Mouse (Mus musculus) liver (tissue): ENCODE data around the gene Ece1.

ENCODE experiments used
- DNase-seq: peaks from one replicate; pipeline ENCODE4 v3.0.0-alpha.2; 2020; ENCODE audit warnings: mixed read lengths

Ece1 gene

DNA sequence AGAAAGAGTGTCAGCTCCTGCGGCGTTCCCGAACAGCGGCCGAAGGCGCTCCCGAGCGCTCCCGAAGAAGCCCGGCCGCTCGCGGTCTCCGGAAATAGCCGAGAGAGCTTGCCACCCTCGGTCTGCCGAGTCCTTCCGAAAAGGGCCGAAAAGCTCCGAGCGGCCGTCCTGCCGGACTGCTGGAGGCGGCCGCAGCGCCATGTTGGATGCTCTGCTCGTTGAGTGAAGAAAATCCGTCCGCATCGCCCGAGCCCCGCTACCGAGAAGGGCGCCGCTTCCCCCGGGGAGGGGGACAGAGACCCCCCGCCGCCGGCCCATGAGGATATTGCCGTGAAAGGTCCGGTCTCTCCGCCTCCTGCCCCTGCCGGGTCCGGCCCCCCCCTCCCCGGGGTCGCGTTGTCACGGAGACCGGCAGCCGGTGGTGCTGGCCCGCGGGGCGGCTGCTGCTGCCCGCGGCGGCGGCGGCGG, 131.3 kb downstream of the Ece1 start:
- DNase-seq: peak; percentile 96

DNA sequence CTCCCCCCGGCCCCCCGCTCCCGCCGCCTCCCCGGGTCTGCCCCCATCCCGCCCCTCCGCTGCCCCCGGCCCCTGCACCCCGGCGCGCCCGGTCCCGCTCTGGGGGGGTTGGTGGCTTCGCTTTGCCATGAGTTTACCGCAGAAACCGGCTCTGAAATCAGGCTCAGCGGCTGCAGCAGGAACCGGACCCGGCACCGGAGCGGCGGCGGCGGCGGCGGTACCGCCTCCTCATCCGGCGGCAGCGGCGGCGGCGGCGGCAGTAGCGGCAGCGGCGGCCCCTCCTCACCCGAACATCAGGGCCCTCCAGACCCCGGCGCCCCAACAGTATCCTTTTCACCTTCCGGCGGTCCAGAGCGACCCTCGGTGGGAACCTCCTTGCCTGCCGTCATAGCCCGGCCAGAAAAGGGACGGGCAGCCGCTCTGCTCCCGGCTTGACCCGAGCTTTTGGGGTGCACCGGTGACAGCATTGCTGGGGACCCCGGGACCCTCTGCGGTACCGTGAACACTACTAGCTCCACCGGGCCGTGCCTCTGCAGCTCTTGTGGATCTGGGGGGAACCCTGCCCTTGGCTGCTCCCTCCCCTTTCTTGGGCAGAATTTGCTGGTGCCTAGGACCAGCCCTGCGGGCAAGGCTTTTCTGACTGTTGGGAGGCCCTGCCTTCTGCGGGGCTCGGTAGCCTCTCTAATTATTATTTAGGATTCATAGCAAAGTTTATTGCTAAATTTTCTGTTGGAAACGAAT, 132.0 kb downstream of the Ece1 start:
- DNase-seq: peak; percentile 50

DNA sequence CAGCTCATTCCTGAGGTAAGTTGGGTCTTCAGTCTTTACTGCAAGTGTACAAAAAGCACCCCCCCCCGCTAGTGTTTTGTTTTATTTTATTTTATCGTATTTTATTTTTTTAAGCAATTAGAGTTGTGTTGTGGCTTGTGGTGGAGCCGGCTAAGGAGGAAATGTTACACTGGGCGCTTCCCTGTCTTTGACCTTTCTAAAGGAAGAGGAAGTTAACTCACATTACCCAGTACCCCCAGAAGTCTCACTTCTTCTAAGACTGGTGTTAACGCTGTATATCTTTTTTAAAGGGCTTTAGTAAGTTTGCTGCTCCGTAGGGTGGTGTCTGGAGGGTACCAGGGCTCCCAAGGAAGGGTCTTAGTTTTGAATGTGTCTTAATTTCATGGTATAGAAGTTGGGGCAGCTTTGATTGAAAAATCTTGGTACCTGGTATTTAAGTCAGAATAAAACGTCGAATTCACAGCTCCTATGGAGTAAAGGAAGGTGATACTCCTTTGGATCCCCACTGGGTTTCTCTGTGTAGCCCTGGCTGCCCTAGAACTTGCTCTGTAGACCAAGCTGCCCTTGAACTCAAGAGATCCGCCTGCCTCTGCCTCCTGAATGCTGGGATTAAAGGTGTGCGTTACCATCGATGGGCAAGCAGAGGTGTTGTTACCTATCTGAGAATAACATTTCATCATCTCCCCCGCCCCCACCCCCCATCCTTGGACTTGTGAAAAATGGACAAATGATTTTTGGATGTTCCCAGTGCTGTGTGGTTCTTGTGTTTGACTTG, 132.7 kb downstream of the Ece1 start:
- DNase-seq: no peak

DNA sequence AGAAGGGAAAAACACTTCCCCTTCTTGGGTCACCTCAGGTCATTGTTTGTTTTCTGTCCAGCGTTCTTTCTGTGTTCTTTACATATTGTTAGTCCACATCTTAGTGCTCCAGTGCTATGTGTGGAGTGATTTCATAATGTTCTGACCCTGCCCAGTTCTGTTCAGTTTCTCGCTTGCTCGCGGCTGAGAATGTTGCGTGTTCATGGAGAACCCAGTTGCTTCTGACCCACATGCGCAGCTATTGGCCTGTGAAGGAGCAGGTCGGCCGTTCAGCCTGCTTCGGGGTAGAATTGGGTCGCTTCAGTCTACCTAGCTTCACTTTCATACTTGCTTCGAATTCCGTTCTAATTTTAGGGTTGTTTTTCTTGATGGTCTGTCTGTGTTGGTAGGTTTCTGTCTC, 133.4 kb downstream of the Ece1 start:
- no peak for DNase-seq

DNA sequence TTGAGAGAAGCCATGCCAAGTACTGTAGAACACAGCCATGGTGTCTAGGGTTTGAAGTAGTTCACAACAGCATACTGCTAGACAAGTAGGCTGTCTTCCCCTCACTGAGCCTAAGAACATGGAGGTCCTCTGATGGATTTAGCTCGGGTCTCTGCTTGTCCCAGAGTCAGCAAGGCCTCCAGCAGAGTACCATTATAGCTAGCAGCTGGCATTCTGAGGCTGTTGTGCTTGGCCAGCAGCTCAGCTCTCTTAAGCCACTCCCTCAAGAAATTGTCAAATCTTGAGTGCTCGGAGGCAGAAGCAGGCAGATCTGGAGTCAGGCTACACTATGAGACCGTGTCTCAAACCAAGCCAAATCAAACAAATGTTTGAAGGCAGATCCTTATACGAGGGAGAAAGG, 136.2 kb downstream of the Ece1 start:
- DNase-seq: no peak

DNA sequence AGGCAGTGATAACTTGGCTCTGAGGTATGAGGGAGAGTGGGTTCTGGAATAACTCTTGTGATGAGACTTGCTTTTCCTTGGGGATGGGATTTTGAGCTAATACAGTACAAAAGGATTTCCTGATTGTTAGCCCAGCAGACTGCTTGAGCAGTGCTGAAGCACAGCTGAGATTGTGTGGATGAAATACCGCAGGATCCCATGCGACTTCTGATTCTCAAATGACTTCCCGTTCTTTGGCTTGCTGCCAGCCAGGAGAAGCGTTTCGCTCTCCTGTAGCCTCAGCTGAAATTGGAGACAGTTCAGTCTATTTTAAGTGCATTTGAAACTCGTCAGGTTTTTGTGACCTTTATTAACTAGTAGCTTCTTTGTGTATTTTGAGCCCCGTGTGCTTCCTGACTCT, 138.6 kb downstream of the Ece1 start:
- DNase-seq: peak; percentile 28

DNA sequence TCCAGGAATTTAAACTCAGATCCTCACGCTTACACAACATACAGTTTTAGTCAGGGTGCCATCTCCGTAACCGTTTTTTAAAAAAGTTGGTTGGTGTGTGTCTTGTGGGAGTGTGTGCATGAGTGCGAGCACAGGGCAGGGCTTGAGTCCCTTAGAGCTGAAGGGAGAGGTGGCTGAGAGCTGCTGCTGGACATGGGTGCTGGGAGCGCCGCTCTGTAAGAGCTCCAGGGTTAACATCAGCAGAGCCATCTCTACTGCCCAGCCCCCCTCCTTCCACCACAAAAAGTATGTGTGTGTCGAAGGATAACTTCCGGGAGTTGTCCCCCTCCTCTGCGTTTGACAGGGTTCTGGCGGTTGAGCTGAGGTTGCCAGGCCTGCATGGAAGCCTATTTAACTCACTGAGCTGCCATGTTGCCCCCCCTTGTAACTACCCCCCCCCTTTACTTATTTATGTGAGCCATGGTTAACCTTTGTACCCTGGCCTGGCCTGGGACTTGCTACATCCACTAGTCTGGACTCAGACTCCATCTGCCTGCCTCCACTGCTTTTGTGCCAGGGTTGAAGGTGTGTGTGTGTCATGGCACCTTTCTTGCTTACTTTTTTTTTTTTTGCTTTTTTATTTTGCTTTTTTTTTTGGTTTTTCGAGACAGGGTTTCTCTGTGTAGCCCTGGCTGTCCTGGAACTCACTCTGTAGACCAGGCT, 142.0 kb downstream of the Ece1 start:
- DNase-seq: no peak

DNA sequence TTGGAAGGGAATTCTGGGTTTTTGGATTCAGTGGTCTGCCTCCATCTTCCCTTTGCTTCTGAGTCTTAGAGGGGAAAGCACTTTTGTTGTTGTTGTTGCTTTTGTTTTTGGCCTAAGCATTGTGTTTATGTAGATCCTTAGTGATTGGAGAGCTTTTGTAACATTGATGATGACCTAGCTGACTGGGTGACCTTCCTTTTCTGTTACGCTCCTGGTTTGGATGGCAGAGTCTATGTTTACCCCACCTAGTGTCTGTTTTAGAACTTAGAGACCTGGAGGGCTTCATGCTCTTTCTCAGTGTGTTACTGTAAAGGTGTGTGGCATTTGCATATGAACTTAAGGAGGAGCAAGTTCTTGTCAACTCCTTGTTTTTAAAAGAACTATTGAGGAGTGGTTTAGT, 143.7 kb downstream of the Ece1 start:
- no peak for DNase-seq

DNA sequence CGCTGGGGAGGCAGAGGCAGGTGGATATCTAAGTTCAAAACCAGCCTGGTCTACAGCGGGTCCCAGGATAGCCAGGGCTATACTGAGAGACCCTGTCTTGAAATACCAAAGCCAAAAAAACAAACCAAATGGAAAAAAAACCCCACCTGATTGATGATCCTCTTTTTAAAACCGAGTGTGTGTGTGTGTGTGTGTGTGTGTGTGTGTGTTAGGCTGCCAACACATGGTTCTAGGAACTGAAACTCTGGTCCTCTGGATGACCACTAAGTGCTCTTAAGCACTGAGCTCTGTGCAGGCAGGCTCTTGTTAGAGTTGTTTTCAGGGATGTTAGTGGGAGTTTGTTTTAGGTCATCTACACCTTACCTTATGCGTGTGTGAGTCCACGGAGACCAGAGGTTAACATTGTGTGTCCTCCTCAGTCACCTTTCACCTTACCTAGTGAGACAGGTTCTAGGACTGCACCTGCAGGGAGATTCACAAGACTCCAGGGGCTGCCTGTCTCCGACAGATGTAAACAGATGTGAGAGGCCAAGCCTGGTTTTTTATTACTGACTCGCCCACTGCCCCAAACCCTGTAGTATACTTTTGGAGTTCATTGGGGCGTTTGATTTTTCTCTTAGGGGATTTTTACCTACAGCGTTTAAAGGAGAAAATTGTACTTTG, 145.0 kb downstream of the Ece1 start:
- no peak for DNase-seq

DNA sequence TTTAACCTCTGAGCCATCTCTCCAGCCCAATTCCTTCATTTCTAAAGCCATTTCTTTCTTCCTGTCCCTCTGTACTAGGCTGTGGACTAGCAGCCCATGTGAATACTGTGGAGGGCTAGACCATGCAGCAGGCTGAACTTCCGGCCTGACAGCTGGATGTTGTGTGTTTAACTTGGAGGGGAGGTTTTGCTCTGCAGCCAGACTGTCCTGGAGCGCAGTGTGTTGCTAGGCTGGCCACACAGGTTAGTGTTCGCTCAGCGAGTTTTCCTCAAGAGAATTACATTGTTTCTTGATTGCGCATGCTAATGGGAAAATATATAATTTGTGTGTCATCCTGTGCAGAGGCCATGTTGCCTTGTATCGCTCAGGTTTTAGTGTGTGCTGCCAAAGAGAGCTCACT, 146.6 kb downstream of the Ece1 start:
- no peak for DNase-seq

DNA sequence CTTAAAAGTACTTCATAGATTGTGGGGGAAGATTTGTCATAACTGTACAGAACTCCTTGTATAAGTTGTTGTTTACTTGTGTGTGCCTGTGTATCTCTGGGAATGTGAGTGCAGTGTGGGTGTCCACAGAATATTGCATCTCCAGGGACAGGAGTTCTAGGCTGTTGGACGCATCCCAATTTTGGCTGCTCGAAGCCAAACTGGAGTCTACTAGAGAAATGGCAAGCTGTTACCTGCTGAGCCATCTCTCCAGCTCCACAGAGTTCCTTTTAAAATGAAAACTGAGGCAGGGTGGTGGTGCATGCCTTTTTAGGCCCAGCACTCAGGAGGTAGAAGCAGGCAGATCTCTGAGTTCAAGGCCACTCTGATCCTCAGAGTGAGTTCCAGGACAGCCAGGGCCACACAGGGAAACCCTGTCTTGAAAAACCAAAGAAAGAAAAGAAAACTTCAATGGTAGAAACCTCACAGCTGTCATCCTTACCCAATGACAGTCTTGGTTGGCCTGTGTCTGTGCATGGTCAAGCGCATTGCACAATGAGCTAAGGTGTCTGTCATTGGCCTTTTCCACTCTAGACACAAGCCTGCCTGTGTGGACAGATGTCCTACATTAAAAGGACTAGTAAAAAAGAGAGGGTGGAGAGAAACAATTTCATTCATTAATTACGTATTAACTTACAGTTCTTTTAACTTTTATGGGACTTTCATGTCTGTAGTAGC, 147.9 kb downstream of the Ece1 start:
- no peak for DNase-seq

DNA sequence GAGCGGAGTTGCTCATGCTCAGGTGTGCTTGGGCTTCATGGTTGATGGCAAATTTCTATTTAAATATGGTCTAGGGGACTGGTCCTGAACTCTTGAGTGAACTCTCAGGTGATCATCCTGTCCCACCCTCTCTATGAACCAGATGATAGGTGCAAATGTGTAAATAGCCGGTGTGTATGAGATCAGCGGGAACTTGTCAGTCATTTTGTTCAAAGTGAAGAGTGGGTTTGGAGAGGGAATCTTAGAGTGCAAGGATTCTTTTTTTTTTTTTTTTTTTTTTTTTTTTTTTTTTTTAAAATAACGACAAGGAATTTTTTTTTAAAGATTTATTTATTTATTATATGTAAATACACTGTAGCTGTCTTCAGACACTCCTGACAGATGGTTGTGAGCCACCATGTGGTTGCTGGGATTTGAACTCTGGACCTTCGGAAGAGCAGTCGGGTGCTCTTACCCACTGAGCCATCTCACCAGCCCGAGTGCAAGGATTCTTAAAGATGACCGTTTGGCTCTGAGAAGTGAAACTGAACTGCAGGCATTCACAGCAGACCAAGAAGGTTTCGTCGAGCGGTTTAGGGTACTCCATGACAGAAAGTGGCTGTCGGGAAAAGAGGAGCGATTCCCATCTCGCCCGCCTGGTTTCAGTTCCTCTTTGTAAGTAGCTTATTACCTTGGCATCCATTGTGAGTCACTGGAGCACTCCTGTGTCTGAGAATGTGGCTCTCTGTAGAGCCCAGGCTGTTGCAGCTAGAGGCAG, 151.9 kb downstream of the Ece1 start:
- DNase-seq: no peak
